Mouse (Mus musculus) ovary, postnatal 10 days (tissue): ENCODE results near the gene Pga5.

Source experiments
- DNase-seq: peaks from one replicate; pipeline ENCODE4 v3.0.0; 2022; ENCODE audit warnings: low spot score

The Pga5 gene

GRCm38 (mm10) chr19:10677915-10678771, at the start of gene Pga5:
Pga5 (minus strand) TSS chr19:10678071.
- DNase-seq, result peak; percentile 71

- no peak for DNase-seq
Observed at GRCm38 (mm10) chr19:10724629-10725363, 46.9 kb upstream of the Pga5 start.

DNA sequence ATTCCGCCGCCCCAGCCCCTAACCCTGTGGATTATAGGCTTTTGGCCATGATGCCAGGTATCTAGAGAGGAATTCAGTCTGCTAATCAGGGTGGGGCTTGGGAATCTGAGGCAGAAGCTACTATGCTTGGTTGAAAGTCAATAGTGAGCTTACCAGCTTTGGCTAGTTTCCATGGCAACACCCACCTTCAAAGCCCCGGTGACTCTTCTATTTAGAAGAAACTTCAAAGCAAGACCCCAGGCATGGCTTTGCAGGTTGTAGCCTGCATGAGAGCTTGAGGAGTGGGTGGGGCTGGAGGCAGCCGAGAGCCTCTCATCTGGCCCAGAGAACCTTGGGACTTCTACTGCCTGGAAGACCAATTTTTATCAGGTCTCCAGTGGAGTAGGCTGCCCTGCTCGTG, 45.8 kb upstream of the Pga5 start:
- DNase-seq, result no peak

DNA sequence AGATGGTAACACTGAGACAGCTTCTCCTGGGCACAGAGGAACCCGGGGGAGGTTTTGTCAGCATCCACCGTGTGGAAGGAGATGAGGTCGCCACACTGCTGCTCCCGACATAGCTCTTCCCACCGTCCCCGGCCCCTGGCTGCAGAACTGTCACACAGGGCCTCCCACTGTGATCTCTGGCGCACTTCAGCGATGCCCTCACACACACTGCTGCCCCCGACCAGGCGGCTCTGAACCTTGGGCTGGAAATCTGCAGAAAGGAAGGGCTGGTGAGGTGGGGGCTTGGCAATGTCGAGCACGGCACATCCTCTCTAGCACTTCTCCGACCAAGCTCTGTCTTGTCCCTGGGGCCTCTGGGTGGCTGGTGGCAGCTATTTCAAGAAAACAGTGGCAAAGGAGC, 45.2 kb upstream of the Pga5 start:
- DNase-seq, result no peak

DNA sequence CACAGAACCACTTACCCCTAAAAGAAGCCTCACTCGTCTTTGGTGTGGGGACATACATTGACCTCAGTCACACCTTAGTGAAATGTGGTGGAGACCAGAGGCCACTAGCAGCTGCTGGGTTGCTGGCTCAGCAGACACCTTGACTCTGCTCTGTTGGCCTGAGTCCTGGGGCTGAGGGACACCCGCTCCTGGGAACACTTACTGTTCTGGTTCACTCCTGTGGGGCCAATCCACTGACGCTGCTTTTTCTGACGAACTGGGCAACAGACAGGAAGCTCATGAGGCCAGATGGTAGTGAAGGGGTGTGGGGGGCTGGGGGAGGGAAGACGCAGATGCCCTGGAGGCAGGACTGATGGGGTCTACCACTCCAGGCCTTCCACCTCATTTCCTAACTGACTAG, 43.2 kb upstream of the Pga5 start:
- no peak for DNase-seq

DNA sequence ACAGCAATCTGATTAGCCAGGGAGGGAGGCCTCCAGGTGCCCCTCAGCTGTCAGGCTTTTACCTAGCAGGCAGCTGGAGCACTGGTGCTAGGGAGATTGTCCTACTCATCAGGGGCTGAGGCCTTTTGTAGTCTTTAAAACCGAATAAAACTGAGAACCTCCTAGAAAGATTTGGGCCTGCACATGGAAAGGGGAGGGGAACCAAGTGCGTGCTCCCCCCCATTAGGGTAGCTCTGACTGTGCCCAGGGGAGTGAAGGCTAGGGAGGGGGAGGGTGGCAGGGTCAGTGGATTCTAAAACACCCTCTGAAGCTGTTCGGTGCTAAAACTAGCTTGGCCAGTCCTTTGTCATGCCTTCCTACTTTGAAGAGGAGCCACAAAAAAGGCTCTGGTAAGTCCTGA, 42.7 kb upstream of the Pga5 start:
- DNase-seq, result no peak

DNA sequence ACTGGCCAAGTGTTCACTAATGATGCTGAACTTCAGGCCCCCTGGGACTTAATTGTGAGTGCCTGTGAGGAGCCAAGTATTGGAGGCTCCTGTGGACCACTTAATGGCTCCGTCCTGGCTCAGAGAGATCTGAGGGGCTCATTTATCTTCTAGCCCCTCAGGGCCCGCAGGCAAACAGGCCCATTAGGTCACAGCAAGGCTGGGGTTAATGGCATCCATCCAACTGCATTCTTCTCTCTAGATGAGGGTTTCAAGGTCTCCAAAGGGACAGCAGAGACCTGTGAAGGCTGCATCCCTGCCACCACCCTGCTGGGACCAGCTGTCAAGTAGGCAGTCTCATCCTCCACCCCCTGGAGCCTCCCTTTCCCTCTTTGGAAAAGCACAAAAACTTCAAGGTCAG, 41.9 kb upstream of the Pga5 start:
- no peak for DNase-seq

DNA sequence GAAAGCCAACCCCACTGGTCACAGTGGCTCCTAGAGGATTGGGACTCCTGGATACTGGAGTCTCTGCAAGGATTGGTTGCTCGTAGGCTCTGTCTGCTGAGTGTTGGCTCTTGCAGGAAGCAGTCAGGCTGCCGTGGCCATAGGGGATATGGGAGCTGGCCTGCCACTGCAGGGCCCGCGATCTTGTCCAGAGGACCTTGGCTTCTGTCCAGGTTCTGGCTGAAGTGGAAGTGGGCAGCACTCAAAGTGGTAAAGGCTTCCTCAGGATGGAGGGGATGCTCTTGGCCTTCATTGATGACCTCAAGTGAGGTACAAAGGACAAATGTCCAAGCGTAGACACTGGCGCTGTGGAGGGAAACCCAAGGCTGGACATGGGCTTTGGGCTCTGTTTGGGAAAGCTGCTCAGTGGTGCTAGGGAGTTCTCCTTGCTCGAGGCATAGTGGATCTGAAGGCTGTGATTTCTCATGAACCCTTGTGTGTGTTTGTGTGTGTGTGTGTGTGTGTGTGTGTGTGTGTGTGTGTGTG, 40.4 kb upstream of the Pga5 start:
- no peak for DNase-seq

DNA sequence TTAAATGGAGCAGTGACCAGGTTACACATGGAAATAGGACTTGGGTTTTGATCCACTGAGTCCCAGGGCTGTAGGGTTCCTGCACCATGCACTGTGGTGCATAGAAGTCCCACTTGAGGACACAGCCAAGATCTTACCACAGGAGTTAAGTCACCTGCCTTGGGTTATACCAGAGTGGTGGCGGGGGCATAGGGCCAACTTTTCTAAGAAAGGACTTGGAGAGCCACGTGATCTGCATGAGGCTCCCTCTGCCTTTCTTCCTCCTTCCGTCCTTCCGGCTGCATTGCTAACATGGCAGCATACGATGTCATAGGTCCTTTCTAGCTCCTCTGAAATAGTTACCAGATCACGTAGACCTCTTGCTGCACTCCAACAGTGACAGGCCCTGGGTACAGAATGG, 37.6 kb upstream of the Pga5 start:
- no peak for DNase-seq

- DNase-seq, result no peak
Observed at GRCm38 (mm10) chr19:10714682-10715475, 37.0 kb upstream of the Pga5 start.

- DNase-seq, result no peak
Observed at GRCm38 (mm10) chr19:10714168-10714567, 36.3 kb upstream of the Pga5 start.

- DNase-seq, result no peak
Observed at GRCm38 (mm10) chr19:10713551-10713950, 35.7 kb upstream of the Pga5 start.

GRCm38 (mm10) chr19:10712646-10713045, 34.8 kb upstream of the Pga5 start:
- no peak for DNase-seq

DNA sequence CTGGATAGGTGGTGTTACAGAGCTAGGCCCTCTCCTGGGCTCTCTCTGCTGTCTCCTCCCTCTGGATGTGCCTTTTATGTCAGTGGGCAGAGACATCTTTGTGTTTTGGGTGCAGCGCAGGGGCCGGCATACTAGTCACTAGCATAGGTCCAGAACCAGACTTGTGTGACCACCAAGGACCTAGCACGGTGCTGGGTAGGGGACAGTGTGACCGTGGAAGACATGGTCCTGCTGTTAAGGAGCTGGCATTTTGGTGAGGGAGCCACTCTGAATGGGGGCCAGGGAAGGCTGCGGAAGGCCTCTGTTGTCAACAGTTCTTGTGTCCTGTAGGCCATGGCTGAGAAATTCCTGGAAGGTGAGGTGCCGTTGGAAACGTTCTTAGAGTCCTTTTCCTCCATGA, 34.3 kb upstream of the Pga5 start:
- DNase-seq, result no peak

- DNase-seq, result no peak
Observed at GRCm38 (mm10) chr19:10710751-10711150, 32.9 kb upstream of the Pga5 start.

GRCm38 (mm10) chr19:10710088-10710511, 32.2 kb upstream of the Pga5 start:
- no peak for DNase-seq

GRCm38 (mm10) chr19:10709360-10710087, 31.7 kb upstream of the Pga5 start:
- DNase-seq, result peak; percentile 89

DNA sequence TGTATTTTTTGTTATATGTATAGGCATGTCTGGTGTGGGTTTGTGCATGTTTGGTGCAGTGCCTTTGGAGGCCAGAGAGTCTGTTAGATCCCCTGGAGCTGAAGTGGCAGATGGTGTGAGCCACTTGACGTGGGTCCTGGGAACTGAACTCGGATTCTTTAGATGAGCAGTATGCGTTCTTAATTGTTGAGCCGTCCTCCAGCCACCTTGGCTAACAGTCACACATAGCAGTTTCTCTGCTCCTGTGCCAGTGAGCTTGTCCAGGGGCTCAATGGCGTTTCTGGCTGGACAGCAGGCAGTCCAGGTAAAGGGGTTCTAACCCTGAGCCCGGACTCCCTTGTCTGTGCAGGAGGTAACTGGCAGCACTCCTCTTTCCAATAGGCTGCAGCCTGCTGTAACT, 31.0 kb upstream of the Pga5 start:
- DNase-seq, result no peak

GRCm38 (mm10) chr19:10707881-10708280, 30.0 kb upstream of the Pga5 start:
- DNase-seq, result no peak

- no peak for DNase-seq
Observed at GRCm38 (mm10) chr19:10707087-10707875, 29.4 kb upstream of the Pga5 start.

- no peak for DNase-seq
Observed at GRCm38 (mm10) chr19:10703470-10703869, 25.6 kb upstream of the Pga5 start.
